Mouse (Mus musculus) layer of hippocampus, postnatal 36 days (tissue): ENCODE measurements around the gene Fcmr. TPM values are rescaled to one million over a fixed set of nuclear protein-coding genes. Genes with fewer than 3 reads are reported as not detected.

Experiments
- DNase-seq, 2 experiments: peaks; one replicate each; pipeline ENCODE4 v3.0.0; 2022
- total RNA-seq, 2 experiments: library from RNA; stranded (reverse); gene quantifications; 2 replicates each; pipeline ENCODE4 v1.2.3; 2021

Gene Fcmr
- total RNA-seq, 2 experiments from 2014 or later: not detected

GRCm38 (mm10) chr1:130864238-130864637 is 1.2 kb upstream of the Fcmr start:
- no peak for DNase-seq

- no peak for DNase-seq
Observed at GRCm38 (mm10) chr1:130864741-130865140, 728 bp upstream of the Fcmr start.

GRCm38 (mm10) chr1:130872912-130873311 is 7.4 kb downstream of the Fcmr start:
- no peak for DNase-seq

GRCm38 (mm10) chr1:130875139-130875538 is 9.7 kb downstream of the Fcmr start:
- DNase-seq: peak; percentile 11 to 36

GRCm38 (mm10) chr1:130875910-130876309 is 10.4 kb downstream of the Fcmr start:
- no peak for DNase-seq

- peak in 1 of 2 experiments; percentile 26 for DNase-seq
Observed at GRCm38 (mm10) chr1:130876931-130877509, 11.6 kb downstream of the Fcmr start.

- DNase-seq: no peak
Observed at GRCm38 (mm10) chr1:130877889-130878614, 12.6 kb downstream of the Fcmr start.

- DNase-seq: no peak
Observed at GRCm38 (mm10) chr1:130879927-130880326, 14.5 kb downstream of the Fcmr start.

- DNase-seq: no peak
Observed at GRCm38 (mm10) chr1:130883146-130883545, 17.7 kb downstream of the Fcmr start.

GRCm38 (mm10) chr1:130887354-130887753 is 21.9 kb downstream of the Fcmr start, which contains the start of gene Il24:
Gene Il24, minus strand, starts transcription at chr1:130887454.
- DNase-seq: no peak

- no peak for DNase-seq
Observed at GRCm38 (mm10) chr1:130892446-130892845, 27.0 kb downstream of the Fcmr start.

GRCm38 (mm10) chr1:130893329-130894040 is 28.0 kb downstream of the Fcmr start:
- DNase-seq: no peak

GRCm38 (mm10) chr1:130894468-130894867 is 29.0 kb downstream of the Fcmr start:
- DNase-seq: no peak

GRCm38 (mm10) chr1:130902505-130902904 is 37.0 kb downstream of the Fcmr start:
- DNase-seq: no peak

GRCm38 (mm10) chr1:130911401-130912010 is 46.0 kb downstream of the Fcmr start, which contains the start of gene Il20:
Gene Il20, minus strand, starts transcription at chr1:130911451.
- no peak for DNase-seq

- DNase-seq: no peak
Observed at GRCm38 (mm10) chr1:130918323-130918980, 53.0 kb downstream of the Fcmr start.

GRCm38 (mm10) chr1:130926484-130926883 is 61.0 kb downstream of the Fcmr start:
- no peak for DNase-seq

Other genes with a start within 250 kb of the Fcmr start
- gene Zp3r, start 236.0 kb upstream of the Fcmr start, total RNA-seq: not detected
- 1 to 10 TPM in 1 of 2 experiments, under 1 TPM in 1; 0.63 to 1.4 TPM for gene C4bp, start 204.0 kb upstream of the Fcmr start, total RNA-seq
- not detected for gene Gm29427, start 149.9 kb upstream of the Fcmr start, total RNA-seq
- gene Yod1, start 148.3 kb upstream of the Fcmr start, total RNA-seq: 10 to 100 TPM; 18.0 to 18.1 TPM
- 10 to 100 TPM; 46.2 to 46.7 TPM for gene Pfkfb2, start 136.4 kb upstream of the Fcmr start, total RNA-seq
- gene AA986860, start 133.7 kb upstream of the Fcmr start, total RNA-seq: 1 to 10 TPM; 1.3 TPM
- not detected for gene Fcamr, start 64.8 kb upstream of the Fcmr start, total RNA-seq
- not detected for gene Pigr, start 39.0 kb upstream of the Fcmr start, total RNA-seq
- not detected for gene Il24, start 21.8 kb downstream of the Fcmr start, total RNA-seq
- not detected for gene Il20, start 45.8 kb downstream of the Fcmr start, total RNA-seq
- not detected for gene Il19, start 74.4 kb downstream of the Fcmr start, total RNA-seq
- not detected for gene Il10, start 154.2 kb downstream of the Fcmr start, total RNA-seq
- gene Mapkapk2, start 232.2 kb downstream of the Fcmr start, total RNA-seq: 10 to 100 TPM; 26.6 to 32.4 TPM